Mouse (Mus musculus) skeletal muscle tissue, adult 2 months (tissue): ENCODE results near the gene Tomm22.
"Not testable (repeated sequence)": the region's sequence is repeated elsewhere in the genome, so short reads cannot be mapped to it uniquely, and the experiment has no call there.

Experiments used
- DNase-seq: peaks from one replicate; pipeline ENCODE4 v3.0.0-alpha.2; 2012; ENCODE audit warnings: low read depth, low spot score

Gene Tomm22

DNA sequence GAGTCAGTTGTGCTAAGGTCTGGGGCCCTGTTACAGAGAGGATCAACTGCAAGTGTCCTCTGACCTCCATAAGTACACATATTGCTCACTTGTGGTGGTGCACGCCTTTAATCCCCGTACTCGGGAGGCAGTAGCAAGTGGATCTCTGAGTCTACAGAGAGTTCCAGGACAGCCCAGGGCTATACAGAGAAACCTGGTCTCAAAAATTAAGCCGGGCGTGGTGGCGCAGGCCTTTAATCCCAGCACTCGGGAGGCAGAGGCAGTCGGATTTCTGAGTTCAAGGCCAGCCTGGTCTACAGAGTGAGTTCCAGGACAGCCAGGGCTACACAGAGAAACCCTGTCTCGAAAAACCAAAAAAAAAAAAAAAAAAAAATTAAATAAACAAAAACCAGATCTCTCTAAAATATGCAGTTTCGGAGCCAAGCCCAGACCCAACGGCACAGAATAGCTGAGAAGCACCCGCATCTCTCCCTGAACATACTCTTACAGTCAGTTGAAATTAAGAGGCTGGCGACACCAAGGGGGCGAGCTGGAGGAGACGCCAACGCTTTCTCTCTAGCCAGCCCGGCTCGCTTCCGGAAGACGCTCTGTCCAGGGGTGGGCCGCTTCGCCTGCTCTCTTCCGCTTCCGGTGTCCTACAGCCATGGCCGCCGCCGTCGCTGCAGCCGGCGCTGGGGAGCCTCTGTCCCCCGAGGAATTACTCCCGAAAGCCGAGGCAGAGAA lies at the start of gene Tomm22:
Gene Tomm22 (plus strand): TSS at position 613 of the 723 bp plus-strand sequence.
- DNase-seq: peak; percentile 84

DNA sequence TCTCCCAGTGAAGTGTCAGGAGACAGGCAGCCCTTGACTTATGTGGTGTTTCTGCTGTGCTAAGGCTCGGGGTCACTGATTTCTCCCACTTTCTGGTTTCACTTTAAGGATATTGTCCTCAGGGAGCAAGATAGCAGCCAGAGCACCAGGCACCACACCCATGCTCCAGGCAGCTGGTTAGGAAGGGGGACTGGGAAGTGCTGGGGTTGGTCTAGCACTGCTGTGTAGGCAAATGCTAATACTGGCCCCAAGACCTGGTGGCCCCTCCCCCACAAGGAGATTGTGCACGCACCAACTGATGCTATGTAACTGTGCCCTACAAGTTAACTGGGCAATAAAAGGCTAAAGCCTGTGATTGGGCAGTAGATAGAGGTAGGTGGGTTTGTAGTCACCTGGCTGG lies 40.2 kb upstream of the Tomm22 start:
- no peak for DNase-seq

DNA sequence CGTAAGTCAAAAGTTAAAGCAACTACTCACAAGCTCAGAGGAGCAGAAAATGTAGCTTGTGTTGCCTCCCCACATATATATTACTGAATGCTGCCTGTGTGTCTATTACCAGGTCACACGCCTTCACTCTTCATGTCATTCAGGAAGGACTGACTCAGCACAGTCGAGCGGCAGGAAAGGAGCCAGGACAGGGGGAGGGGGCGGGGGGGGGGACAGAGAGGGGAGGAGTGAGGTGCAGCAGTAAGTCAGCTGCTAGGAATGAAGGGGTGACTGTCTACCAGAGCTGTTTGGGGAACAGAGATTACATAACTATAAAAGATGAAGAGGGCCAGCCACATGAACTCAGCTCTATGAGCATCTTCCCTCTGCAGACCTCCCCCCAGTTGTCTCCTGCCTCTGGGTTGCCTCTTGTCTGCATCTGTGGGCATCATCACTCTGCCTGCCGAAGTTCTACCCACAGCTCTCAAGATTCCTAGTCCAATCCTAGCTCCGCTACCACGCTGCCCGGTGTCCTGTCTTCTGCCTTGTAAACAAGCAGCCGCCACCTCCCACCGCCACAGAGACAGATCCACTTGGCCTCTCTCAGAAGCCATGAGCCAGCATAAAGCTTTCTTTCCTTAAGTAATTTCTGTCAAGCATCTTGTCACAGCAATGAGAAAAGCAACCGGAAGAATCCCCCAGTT lies 29.4 kb upstream of the Tomm22 start:
- no peak for DNase-seq

- DNase-seq: no peak
Measured at GRCm38 (mm10) chr15:79645483-79645882, 25.2 kb upstream of the Tomm22 start.

- DNase-seq: no peak
Measured at GRCm38 (mm10) chr15:79648130-79648529, 22.5 kb upstream of the Tomm22 start.

GRCm38 (mm10) chr15:79650569-79650968 lies 20.1 kb upstream of the Tomm22 start:
- no peak for DNase-seq

DNA sequence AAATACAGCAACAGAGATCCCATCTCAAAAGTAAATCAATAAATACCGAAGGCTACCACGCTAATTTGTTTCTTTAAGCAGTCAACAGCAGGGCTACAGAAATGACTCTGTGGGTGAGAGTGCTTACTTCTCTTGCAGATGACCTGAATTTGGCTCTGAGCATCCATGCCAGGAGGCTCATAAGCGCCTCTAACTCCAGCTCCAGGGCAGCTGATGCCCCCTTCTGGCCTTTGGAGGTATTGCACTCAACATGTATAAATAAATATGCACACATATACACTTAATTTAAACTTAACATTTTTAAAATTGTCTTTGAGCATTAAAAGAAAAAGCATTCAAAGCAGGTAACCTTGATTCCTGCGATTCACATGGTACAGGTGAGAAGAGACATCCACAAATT lies 19.2 kb upstream of the Tomm22 start:
- no peak for DNase-seq

- no peak for DNase-seq
Measured at GRCm38 (mm10) chr15:79656451-79656850, 14.2 kb upstream of the Tomm22 start.

- peak; percentile 65 for DNase-seq
Measured at GRCm38 (mm10) chr15:79657837-79658530, 12.7 kb upstream of the Tomm22 start.

DNA sequence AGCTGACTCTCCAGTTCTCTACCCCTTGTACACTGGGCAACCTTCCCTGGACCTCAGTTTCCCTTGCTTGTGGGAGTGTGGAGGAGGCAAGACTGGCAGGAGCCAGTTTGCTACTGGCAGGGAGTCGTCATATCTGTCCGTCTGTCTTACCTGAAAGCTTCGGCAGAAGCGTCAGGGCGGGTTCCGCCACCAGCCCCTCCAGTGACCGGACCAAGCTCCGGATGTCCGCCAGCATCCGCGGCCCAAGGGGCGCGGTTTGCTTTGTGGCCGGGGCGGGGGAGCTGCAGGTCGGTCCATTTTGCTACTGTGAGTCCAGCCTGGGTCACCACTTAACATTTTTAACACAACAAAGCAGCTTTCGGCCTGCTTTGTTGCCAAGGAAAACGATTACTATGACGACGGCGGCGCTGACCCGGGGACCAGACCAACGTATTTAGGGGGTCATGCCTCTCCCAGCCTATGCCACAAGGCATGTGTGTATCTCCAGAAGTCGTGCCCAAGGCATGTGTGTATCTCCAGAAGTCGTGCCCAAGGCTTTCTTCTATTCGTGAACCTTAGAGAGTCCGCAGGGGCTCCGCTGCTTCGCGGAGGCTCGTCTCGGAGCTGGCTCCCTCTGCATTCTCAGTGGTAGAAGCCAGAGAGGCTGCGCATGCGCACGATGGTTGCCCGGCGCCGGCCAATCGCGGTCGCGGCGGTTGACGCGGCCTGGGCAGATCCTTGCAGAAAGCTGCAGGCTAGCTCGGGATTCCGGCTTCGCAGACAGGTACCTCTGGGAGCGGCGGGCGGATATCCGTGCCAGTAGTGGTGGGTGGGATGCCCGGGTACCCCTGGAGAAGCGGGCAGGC lies 11.9 kb upstream of the Tomm22 start, which contains the start of the genes Fam227a and Cby1:
Gene Fam227a (minus strand): TSS at position 426 of the 845 bp plus-strand sequence.
Gene Cby1 (plus strand): TSS at position 669 of the 845 bp plus-strand sequence.
- peak; percentile 89 for DNase-seq

- no peak for DNase-seq
Measured at GRCm38 (mm10) chr15:79661852-79662251, 8.8 kb upstream of the Tomm22 start.

GRCm38 (mm10) chr15:79664666-79665065 lies 6.0 kb upstream of the Tomm22 start:
- no peak for DNase-seq

DNA sequence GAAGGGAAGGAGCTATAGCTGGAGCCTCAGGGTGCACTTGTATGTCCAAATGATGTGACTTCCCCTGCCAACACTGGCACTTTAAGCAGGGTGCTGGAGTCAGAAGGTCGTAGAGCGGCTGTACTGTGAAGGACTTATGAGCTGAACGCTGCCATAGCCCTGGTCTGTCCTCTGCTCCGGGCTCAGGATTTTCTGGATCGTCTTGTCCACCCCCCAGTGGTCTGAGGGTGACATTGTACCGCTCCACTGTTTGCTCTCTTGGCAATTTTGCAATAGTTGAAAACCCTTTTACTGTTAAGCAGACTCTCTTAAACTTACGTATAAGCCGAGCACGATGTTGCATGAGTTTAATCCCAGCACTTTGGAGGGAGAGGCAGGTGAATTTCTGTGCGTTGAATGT lies 1.5 kb upstream of the Tomm22 start:
- no peak for DNase-seq

DNA sequence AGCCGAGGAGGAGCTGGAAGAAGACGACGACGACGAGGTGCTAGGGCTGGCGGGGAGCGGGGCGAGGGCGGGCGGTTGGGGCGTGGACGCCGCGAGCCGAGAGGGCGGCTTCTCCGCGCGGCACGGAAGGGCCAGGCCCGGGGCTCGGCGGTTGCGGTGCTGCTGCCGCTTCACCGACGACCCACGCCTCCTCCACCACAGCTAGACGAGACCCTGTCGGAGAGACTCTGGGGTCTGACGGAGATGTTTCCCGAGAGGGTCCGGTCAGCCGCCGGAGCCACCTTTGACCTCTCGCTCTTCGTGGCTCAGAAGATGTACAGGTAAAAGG lies 275 bp downstream of the Tomm22 start:
- DNase-seq: no peak

GRCm38 (mm10) chr15:79671828-79672348 lies 1.2 kb downstream of the Tomm22 start:
- not testable (repeated sequence) for DNase-seq

- no peak for DNase-seq
Measured at GRCm38 (mm10) chr15:79677936-79678335, 7.3 kb downstream of the Tomm22 start.

- no peak for DNase-seq
Measured at GRCm38 (mm10) chr15:79681973-79682372, 11.3 kb downstream of the Tomm22 start.

- no peak for DNase-seq
Measured at GRCm38 (mm10) chr15:79683146-79683545, 12.5 kb downstream of the Tomm22 start.

- DNase-seq: no peak
Measured at GRCm38 (mm10) chr15:79683707-79684465, 13.2 kb downstream of the Tomm22 start.

GRCm38 (mm10) chr15:79684616-79685015 lies 14.0 kb downstream of the Tomm22 start:
- DNase-seq: no peak
